Mouse (Mus musculus) limb, embryonic 10.5 days (tissue): ENCODE measurements around the gene Man1a. TPM values are rescaled to one million over a fixed set of nuclear protein-coding genes. Genes with fewer than 3 reads are reported as not detected.

Experiments
- DNase-seq: peaks from one replicate; pipeline ENCODE4 v3.0.0-alpha.2; 2017; ENCODE audit warnings: low spot score
- H3K27ac ChIP-seq: fragments of 300-500 bp; sonication (generic); 2 replicates; pipeline ENCODE4 v1.5.1; 2016; ENCODE audit warnings: mild to moderate bottlenecking
- H3K27me3 ChIP-seq: fragments of 300-500 bp; sonication (generic); 2 replicates; pipeline ENCODE4 v1.6.1; 2016; ENCODE audit warnings: low read depth, mild to moderate bottlenecking; ENCODE audit not compliant: poor library complexity, severe bottlenecking
- H3K36me3 ChIP-seq: fragments of 300-500 bp; sonication (generic); 2 replicates; pipeline ENCODE4 v1.6.1; 2016; ENCODE audit warnings: mild to moderate bottlenecking, moderate library complexity
- H3K4me1 ChIP-seq: fragments of 300-500 bp; sonication (generic); 2 replicates; pipeline ENCODE4 v1.6.1; 2016
- H3K4me3 ChIP-seq: fragments of 300-500 bp; sonication (generic); 2 replicates; pipeline ENCODE4 v1.5.1; 2016; ENCODE audit warnings: mild to moderate bottlenecking, moderate library complexity
- H3K9me3 ChIP-seq: fragments of 300-500 bp; sonication (generic); replicated peaks from 2 replicates; pipeline ENCODE4 v1.6.1; 2016; ENCODE audit warnings: mild to moderate bottlenecking
- WGBS: fragments of 180-500 bp; shearing (Covaris S2); methylation state at CpG from one replicate; pipeline ENCODE4 v1.1.7; 2016; 5-methylcytosine and 5-hydroxymethylcytosine counted together
- polyA plus RNA-seq: library from polyadenylated mRNA; unstranded; fragments of >200 nt; fragmentation: Nextera tagmentation; extraction: Ambion mirVana; gene quantifications from 2 replicates; pipeline ENCODE4 v1.2.1, GENCODE M21; 2016

Gene Man1a
- polyA plus RNA-seq, 1 experiment from 2014 or later: 3.5 TPM

DNA sequence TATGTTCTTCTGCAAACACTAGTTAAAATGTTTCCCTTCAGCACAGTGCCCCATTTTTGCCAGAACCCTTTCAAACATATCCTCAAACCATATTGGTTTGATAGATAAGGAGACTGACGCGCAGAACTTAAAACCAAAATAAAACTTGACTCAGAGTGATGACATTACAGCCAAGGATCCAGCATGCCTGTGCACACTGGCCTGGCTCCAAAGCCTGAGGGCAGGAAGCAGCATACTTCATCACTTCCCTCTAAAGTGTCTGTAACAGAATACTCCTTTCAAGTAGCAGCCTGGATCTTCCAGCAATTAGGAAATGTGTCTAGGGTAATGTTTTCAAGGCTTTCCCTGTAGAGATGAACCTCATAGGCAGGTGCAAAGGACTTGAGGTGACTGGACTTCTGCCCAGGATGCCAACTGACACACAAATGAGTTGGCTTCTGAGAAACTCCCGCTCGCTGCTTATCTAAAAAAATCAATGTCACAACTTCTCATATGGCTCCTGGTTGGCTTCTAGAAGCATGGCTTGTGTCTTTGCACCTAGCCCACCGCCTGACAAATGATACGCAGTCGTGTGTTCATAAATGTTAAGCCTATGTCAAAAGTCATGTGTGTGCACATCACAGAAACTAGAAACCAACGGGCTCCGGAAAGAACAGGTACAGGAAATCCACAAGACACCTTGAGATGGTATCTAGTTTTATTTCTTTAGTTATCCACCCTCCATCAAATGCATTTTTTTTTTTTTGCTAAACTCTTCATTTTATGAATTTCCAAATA, 43.9 kb downstream of the Man1a start:
- no peak overlapping the region for H3K27ac ChIP-seq
- H3K9me3 ChIP-seq: no peaks in the 10 kb centered on the region
- no peaks in the 10 kb centered on the region for H3K36me3 ChIP-seq
- H3K4me3 ChIP-seq: no peak overlapping the region
- WGBS: 93% methylated on average over 9 of the region's 9 CpGs
- H3K4me1 ChIP-seq: no peaks in the 10 kb centered on the region
- H3K27me3 ChIP-seq: no peaks in the 10 kb centered on the region
- DNase-seq: no peak

DNA sequence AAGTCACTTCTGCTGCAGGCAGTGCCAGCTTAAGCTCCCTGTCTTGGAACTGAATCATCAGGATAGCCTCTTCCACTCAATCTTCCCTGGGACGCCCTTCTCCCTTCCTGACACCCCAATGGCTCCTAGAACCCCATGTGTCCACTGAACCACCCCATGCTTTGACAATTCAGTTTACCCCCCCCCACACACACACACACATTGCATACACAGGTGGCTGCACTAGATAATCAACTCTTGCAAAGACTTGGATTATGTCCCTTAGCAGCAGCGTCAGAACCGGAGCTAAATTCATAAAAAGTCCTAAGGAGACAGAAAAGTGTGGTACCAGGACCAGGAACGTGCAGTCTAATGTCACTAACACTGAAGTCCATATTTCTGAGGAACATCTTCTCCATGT, 47.5 kb downstream of the Man1a start:
- H3K36me3 ChIP-seq: no peaks in the 10 kb centered on the region
- H3K27me3 ChIP-seq: no peaks in the 10 kb centered on the region
- no peaks in the 10 kb centered on the region for H3K4me1 ChIP-seq
- DNase-seq: no peak
- WGBS: 93% methylated on average over 4 of the region's 4 CpGs
- H3K4me3 ChIP-seq: no peak overlapping the region
- no peaks in the 10 kb centered on the region for H3K9me3 ChIP-seq
- no peak overlapping the region for H3K27ac ChIP-seq

GRCm38 (mm10) chr10:54026738-54027427, 49.5 kb downstream of the Man1a start:
- DNase-seq: no peak
- H3K36me3 ChIP-seq: no peaks in the 10 kb centered on the region
- H3K4me3 ChIP-seq: no peak overlapping the region
- 91% methylated on average over 5 of the region's 5 CpGs for WGBS
- no peak overlapping the region for H3K27ac ChIP-seq
- no peaks in the 10 kb centered on the region for H3K4me1 ChIP-seq
- no peaks in the 10 kb centered on the region for H3K27me3 ChIP-seq
- no peaks in the 10 kb centered on the region for H3K9me3 ChIP-seq

GRCm38 (mm10) chr10:54026101-54026500, 50.3 kb downstream of the Man1a start:
- WGBS: 93% methylated on average over 4 of the region's 4 CpGs
- Histone ChIP-seq H3K27ac (no peak overlapping the region), H3K27me3 (no peaks in the 10 kb centered on the region)

DNA sequence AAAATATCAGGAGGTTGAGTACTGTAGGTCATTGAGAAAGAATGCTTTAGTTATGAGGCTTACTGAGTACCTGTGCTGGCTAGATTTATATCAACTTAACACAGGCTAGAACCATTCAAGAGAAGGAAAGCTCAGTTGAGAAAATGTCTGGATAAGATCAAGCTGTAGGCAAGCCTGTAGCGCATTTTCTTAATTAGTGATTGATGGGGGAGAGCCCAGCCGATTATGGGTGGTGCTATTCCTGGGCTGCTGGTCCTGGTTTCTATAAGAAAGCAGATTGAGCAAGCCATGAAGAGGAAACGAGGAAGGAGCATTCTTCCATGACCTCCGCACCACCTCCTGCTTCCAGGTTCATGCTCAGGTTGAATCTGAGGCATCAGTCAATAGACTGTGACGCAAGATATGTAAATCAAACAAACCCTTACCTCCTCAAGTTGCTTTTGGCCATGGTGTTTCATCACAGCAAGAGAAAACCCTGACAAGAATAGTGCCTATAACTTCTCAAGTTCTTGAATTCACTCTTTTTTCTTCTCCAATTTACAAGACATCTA, 58.4 kb downstream of the Man1a start:
- Histone ChIP-seq H3K27me3 (no peaks in the 10 kb centered on the region), H3K9me3 (no peaks in the 10 kb centered on the region), H3K27ac (no peak overlapping the region), H3K4me1 (0 out of 2 replicates have a peak, but pooled peaks cover 4% of the 10 kb centered on the region), H3K36me3 (no peaks in the 10 kb centered on the region), H3K4me3 (no peak overlapping the region)
- WGBS: 50% methylated on average over 5 of the region's 5 CpGs
- no peak for DNase-seq

More at GRCm38 (mm10) chr10:54026101-54026500, 50.3 kb downstream of the Man1a start:
- Histone ChIP-seq H3K9me3 (no peaks in the 10 kb centered on the region), H3K4me1 (no peaks in the 10 kb centered on the region), H3K4me3 (no peak overlapping the region), H3K36me3 (no peaks in the 10 kb centered on the region)
- no peak for DNase-seq

GRCm38 (mm10) chr10:54014116-54014758, 62.2 kb downstream of the Man1a start:
- H3K4me1 ChIP-seq: 0 out of 2 replicates have a peak, but pooled peaks cover 4% of the 10 kb centered on the region
- H3K9me3 ChIP-seq: no peaks in the 10 kb centered on the region
- no peak overlapping the region for H3K4me3 ChIP-seq
- DNase-seq: no peak
- no peak overlapping the region for H3K27ac ChIP-seq
- 87% methylated on average over 15 of the region's 15 CpGs for WGBS
- H3K36me3 ChIP-seq: no peaks in the 10 kb centered on the region
- no peaks in the 10 kb centered on the region for H3K27me3 ChIP-seq

- no peak for DNase-seq
- Histone ChIP-seq H3K27ac (no peak overlapping the region), H3K9me3 (no peaks in the 10 kb centered on the region), H3K36me3 (no peaks in the 10 kb centered on the region), H3K27me3 (no peaks in the 10 kb centered on the region), H3K4me3 (no peak overlapping the region), H3K4me1 (0 out of 2 replicates have a peak, but pooled peaks cover 4% of the 10 kb centered on the region)
- WGBS: 82% methylated on average over 11 of the region's 11 CpGs
Observed at GRCm38 (mm10) chr10:54013143-54013791, 63.1 kb downstream of the Man1a start.

- DNase-seq: no peak
- Histone ChIP-seq H3K27me3 (no peaks in the 10 kb centered on the region), H3K9me3 (no peaks in the 10 kb centered on the region), H3K36me3 (no peaks in the 10 kb centered on the region), H3K4me3 (no peak overlapping the region), H3K4me1 (no peaks in the 10 kb centered on the region), H3K27ac (no peak overlapping the region)
- 90% methylated on average over 6 of the region's 6 CpGs for WGBS
Observed at GRCm38 (mm10) chr10:54009154-54009553, 67.3 kb downstream of the Man1a start.

- no peaks in the 10 kb centered on the region for H3K9me3 ChIP-seq
- H3K27ac ChIP-seq: no peak overlapping the region
- no peak overlapping the region for H3K4me3 ChIP-seq
- WGBS: 92% methylated on average over 3 of the region's 3 CpGs
- no peaks in the 10 kb centered on the region for H3K27me3 ChIP-seq
- no peaks in the 10 kb centered on the region for H3K4me1 ChIP-seq
- no peak for DNase-seq
- no peaks in the 10 kb centered on the region for H3K36me3 ChIP-seq
Observed at GRCm38 (mm10) chr10:54006868-54007267, 69.5 kb downstream of the Man1a start.

DNA sequence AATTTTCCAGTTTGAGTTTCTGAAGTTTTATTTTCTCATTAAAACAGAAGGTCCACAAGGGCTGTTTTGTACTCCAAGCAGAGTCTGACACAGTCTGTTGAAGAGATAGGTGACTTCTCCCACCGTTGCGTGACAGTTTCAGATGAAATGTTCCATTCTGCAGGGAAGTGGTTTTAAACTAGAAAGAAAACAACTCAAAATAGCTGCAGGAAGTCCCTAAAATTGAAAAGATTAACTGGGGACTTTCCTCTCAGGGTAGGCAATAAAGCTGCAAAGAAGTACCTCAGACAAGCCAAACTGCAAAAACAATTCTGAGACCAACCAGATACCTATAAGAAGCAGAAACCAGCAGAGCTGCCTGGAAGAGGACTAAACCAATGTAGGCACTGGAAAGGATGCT, 70.6 kb downstream of the Man1a start:
- Histone ChIP-seq H3K27me3 (no peaks in the 10 kb centered on the region), H3K36me3 (no peaks in the 10 kb centered on the region), H3K4me3 (no peak overlapping the region), H3K4me1 (no peaks in the 10 kb centered on the region), H3K9me3 (no peaks in the 10 kb centered on the region), H3K27ac (no peak overlapping the region)
- no peak for DNase-seq
- 88% methylated on average over 2 of the region's 2 CpGs for WGBS

- Histone ChIP-seq H3K4me1 (no peaks in the 10 kb centered on the region), H3K36me3 (no peaks in the 10 kb centered on the region), H3K9me3 (no peaks in the 10 kb centered on the region), H3K27ac (no peak overlapping the region), H3K27me3 (no peaks in the 10 kb centered on the region), H3K4me3 (no peak overlapping the region)
- WGBS: 85% methylated on average over 2 of the region's 2 CpGs
- DNase-seq: no peak
Observed at GRCm38 (mm10) chr10:54002936-54003335, 73.5 kb downstream of the Man1a start.

GRCm38 (mm10) chr10:53997301-53997700, 79.1 kb downstream of the Man1a start:
- H3K36me3 ChIP-seq: no peaks in the 10 kb centered on the region

More at GRCm38 (mm10) chr10:53997301-53997700, 79.1 kb downstream of the Man1a start:
- Histone ChIP-seq H3K27me3 (no peaks in the 10 kb centered on the region), H3K9me3 (no peaks in the 10 kb centered on the region), H3K27ac (no peak overlapping the region), H3K4me3 (no peak overlapping the region), H3K4me1 (no peaks in the 10 kb centered on the region)
- no peak for DNase-seq
- 95% methylated on average over 13 of the region's 13 CpGs for WGBS
